Mouse (Mus musculus) gastrocnemius, postnatal 4 days (tissue): Measurements from ENCODE around the gene Gpd1l. TPM values are rescaled to one million over a fixed set of nuclear protein-coding genes. Genes with fewer than 3 reads are reported as not detected.

Experiments
- DNase-seq, 2 experiments: peaks; one replicate each; pipeline ENCODE4 v3.0.0; 2021 to 2022; ENCODE audit warnings: low spot score in 2 of 2, mixed read lengths in 2 of 2
- total RNA-seq, 2 experiments: library from RNA; stranded (reverse); gene quantifications; 2 replicates each; pipeline ENCODE4 v1.2.3; 2021

Gene Gpd1l
- total RNA-seq, 2 experiments from 2014 or later, result 26.6 to 27.0 TPM

DNA sequence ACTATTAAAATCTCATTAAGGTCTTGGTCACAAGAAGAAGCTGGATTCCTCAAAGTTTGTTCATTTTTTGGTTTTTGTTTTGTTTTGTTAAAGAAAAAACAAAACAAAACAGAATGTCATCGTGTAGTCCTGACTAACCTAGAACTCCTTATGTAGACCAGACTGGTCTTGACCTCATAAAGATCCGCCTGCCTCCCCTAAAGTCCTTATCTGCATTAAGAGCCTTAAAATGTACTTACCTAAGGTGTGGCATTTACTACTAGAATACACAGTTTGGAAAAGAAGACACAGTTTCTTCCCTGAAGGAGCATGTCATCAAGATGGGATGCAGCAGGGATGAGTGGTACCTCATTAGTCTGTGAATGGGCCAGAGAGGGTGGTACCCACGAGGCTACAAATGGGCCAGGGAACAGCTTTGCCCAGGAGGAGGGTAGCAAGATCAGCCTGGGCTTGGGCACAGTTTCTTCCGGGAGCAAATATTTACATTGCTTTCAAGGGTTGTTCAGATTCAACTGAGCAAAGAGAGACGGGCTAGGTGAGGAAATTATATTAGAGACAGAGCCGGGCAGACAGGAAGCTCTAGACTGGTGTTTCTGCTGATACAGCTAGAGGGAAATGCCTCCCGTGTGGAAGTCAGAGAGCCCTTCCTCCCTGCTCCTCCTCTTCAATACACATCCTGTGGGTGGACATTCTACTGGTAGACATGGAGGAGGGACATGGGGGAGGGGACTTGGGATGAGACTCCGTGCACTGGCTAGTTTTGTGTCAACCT, 82.2 kb downstream of the Gpd1l start:
- no peak for DNase-seq

Other genes starting within 250 kb of the Gpd1l start
- 10 to 100 TPM; 44.3 to 46.6 TPM for gene Dync1li1, start 245.2 kb downstream of the Gpd1l start, total RNA-seq
- gene Cmtm6, start 202.9 kb downstream of the Gpd1l start, total RNA-seq, result 10 to 100 TPM; 22.0 to 22.4 TPM
- 10 to 100 TPM; 27.5 to 32.2 TPM for gene Cmtm7, start 152.1 kb downstream of the Gpd1l start, total RNA-seq
- 1 to 10 TPM; 3.3 to 3.9 TPM for gene Cmtm8, start 89.8 kb downstream of the Gpd1l start, total RNA-seq
- gene Osbpl10, start 44.6 kb upstream of the Gpd1l start, total RNA-seq, result 1 to 10 TPM; 8.2 to 8.4 TPM
- gene Rps27rt, start 48.8 kb upstream of the Gpd1l start, total RNA-seq, result 10 to 100 TPM; 43.9 to 44.9 TPM